In genomic region chr1:134816617-134817016, GRCm38 (mm10) we compare ENCODE assay signal across 9 mouse cellular contexts.
DNase-seq lines count a peak whose midpoint lies in the region; ATAC-seq lines count a peak whose summit lies in the region.
"Had no signal": no experiment of that assay in that cellular context is flagged by ENCODE, and none has a peak within 500 bp of the region (broad histone marks: within the 10 kb centered on the region; RNA-seq: fewer than 3 reads in every experiment).

No protein-coding gene starts in this region.

- ATAC-seq in limb, embryonic 13.5 days (ENCODE audit: low FRiP score, low read depth), result peak; percentile 87
- peak; percentile 67; the same call in 1 of the 2 replicates for ATAC-seq in embryonic facial prominence, embryonic 12.5 days (ENCODE audit: insufficient number of reproducible peaks, insufficient read depth, low FRiP score, low TSS enrichment)
- peak; percentile 91 for ATAC-seq in heart, embryonic 15.5 days (replicated peaks; ENCODE audit: insufficient number of reproducible peaks, insufficient read depth, low FRiP score, low read depth)
- ATAC-seq in liver, embryonic 11.5 days (replicated peaks; ENCODE audit: low FRiP score), result 0 out of 2 replicates have a peak, but pooled peaks have one; percentile 26

- H3K27ac ChIP-seq in limb, embryonic 13.5 days, result peak overlapping the region; percentile 67
- H3K27ac ChIP-seq in limb, embryonic 10.5 days, result no peak overlapping the region
- peak overlapping the region; percentile 32; the same call in 1 of the 2 replicates for H3K27ac ChIP-seq in embryonic facial prominence, embryonic 12.5 days
- peak overlapping the region; percentile 83 for H3K27ac ChIP-seq in heart, embryonic 15.5 days
- H3K27ac ChIP-seq in liver, embryonic 11.5 days (ENCODE audit: low read depth, low read length), result no peak overlapping the region

- 0 out of 2 replicates have a peak overlapping the region, but pooled peaks have one; percentile 9 for H3K4me2 ChIP-seq in limb, embryonic 13.5 days (replicated peaks)
- H3K4me2 ChIP-seq in embryonic facial prominence, embryonic 12.5 days (replicated peaks), result no peak overlapping the region
- peak overlapping the region; percentile 11; the same call in 1 of the 2 replicates for H3K4me2 ChIP-seq in heart, embryonic 15.5 days
- no peak overlapping the region for H3K4me2 ChIP-seq in liver, embryonic 11.5 days

- WGBS in limb, embryonic 13.5 days, result 40% methylated on average over 6 of the region's 6 CpGs
- WGBS in limb, embryonic 10.5 days, result 80% methylated on average over 6 of the region's 6 CpGs
- 46% methylated on average over 6 of the region's 6 CpGs for WGBS in embryonic facial prominence, embryonic 12.5 days
- 11% methylated on average over 6 of the region's 6 CpGs for WGBS in heart, embryonic 15.5 days
- WGBS in liver, embryonic 11.5 days, result 61% methylated on average over 6 of the region's 6 CpGs

- no peak overlapping the region for H3K9ac ChIP-seq in limb, embryonic 13.5 days
- H3K9ac ChIP-seq in embryonic facial prominence, embryonic 12.5 days, result no peak overlapping the region
- no peak overlapping the region for H3K9ac ChIP-seq in heart, embryonic 15.5 days
- H3K9ac ChIP-seq in liver, embryonic 11.5 days (ENCODE audit: low read depth, low read length), result no peak overlapping the region

- H3K9me3 ChIP-seq in limb, embryonic 13.5 days, result no peaks in the 10 kb centered on the region
- no peaks in the 10 kb centered on the region for H3K9me3 ChIP-seq in limb, embryonic 10.5 days (replicated peaks)
- H3K9me3 ChIP-seq in embryonic facial prominence, embryonic 12.5 days, result no peaks in the 10 kb centered on the region
- no peaks in the 10 kb centered on the region for H3K9me3 ChIP-seq in heart, embryonic 15.5 days (replicated peaks)
- no peaks in the 10 kb centered on the region for H3K9me3 ChIP-seq in liver, embryonic 11.5 days (ENCODE audit: control insufficient read depth, low read length)

- H3K36me3 ChIP-seq in limb, embryonic 13.5 days, result no peaks in the 10 kb centered on the region
- no peaks in the 10 kb centered on the region for H3K36me3 ChIP-seq in limb, embryonic 10.5 days
- H3K36me3 ChIP-seq in embryonic facial prominence, embryonic 12.5 days, result no peaks in the 10 kb centered on the region
- H3K36me3 ChIP-seq in heart, embryonic 15.5 days, result no peaks in the 10 kb centered on the region
- H3K36me3 ChIP-seq in liver, embryonic 11.5 days (ENCODE audit: control insufficient read depth, insufficient read depth, low read length), result no peaks in the 10 kb centered on the region

- no peak for DNase-seq in limb, embryonic 10.5 days (ENCODE audit: low spot score)
- DNase-seq in liver, embryonic 11.5 days (ENCODE audit: low spot score), result no peak
- DNase-seq in ovary, postnatal 14 days (ENCODE audit: low spot score), result peak; percentile 48
- DNase-seq in left cerebral cortex, adult 18-20 months (ENCODE audit: low spot score in 2 of 2), result no peak
- no peak for DNase-seq in spleen, adult 18-20 months

- H3K27me3 ChIP-seq in limb, embryonic 13.5 days, result no peaks in the 10 kb centered on the region
- no peaks in the 10 kb centered on the region for H3K27me3 ChIP-seq in limb, embryonic 10.5 days (ENCODE audit: low read depth, poor library complexity, severe bottlenecking)
- H3K27me3 ChIP-seq in embryonic facial prominence, embryonic 12.5 days, result no peaks in the 10 kb centered on the region
- H3K27me3 ChIP-seq in heart, embryonic 15.5 days, result no peaks in the 10 kb centered on the region
- no peaks in the 10 kb centered on the region for H3K27me3 ChIP-seq in liver, embryonic 11.5 days (replicated peaks; ENCODE audit: control insufficient read depth, insufficient read depth, low read length)

- H3K4me3 ChIP-seq in limb, embryonic 13.5 days, result no peak overlapping the region
- H3K4me3 ChIP-seq in limb, embryonic 10.5 days, result no peak overlapping the region
- no peak overlapping the region for H3K4me3 ChIP-seq in embryonic facial prominence, embryonic 12.5 days
- H3K4me3 ChIP-seq in heart, embryonic 15.5 days, result no peak overlapping the region
- no peak overlapping the region for H3K4me3 ChIP-seq in liver, embryonic 11.5 days (ENCODE audit: low read depth, low read length)
- H3K4me3 ChIP-seq: erythroblast, embryonic 14.5 days had no signal

- H3K4me1 ChIP-seq in limb, embryonic 13.5 days, result peaks cover 36% of the 10 kb centered on the region
- H3K4me1 ChIP-seq in limb, embryonic 10.5 days, result peaks cover 14% of the 10 kb centered on the region
- H3K4me1 ChIP-seq in embryonic facial prominence, embryonic 12.5 days, result peaks cover 5% of the 10 kb centered on the region; the same call in 1 of the 2 replicates
- peaks cover 42% of the 10 kb centered on the region for H3K4me1 ChIP-seq in heart, embryonic 15.5 days (replicated peaks)
- H3K4me1 ChIP-seq in liver, embryonic 11.5 days (replicated peaks; ENCODE audit: control insufficient read depth, insufficient read depth, low read length), result peaks cover 10% of the 10 kb centered on the region

Comparison
In these comparisons a context has a peak if more than half of its experiments do, and no peak if none do; other contexts are left out.
1. H3K27ac ChIP-seq: peak in limb, embryonic 13.5 days (single experiment), embryonic facial prominence, embryonic 12.5 days (single experiment) and heart, embryonic 15.5 days (single experiment); none in limb, embryonic 10.5 days (single experiment) and liver, embryonic 11.5 days (single experiment).
2. ATAC-seq: peak in every context shown above with its lines; median percentile 91 in heart, embryonic 15.5 days; 87 in limb, embryonic 13.5 days; 67 in embryonic facial prominence, embryonic 12.5 days; 26 in liver, embryonic 11.5 days.
3. H3K4me2 ChIP-seq: peak in limb, embryonic 13.5 days (single experiment) and heart, embryonic 15.5 days (single experiment); none in embryonic facial prominence, embryonic 12.5 days (single experiment) and liver, embryonic 11.5 days (single experiment).